Mouse (Mus musculus): Measurements from ENCODE around the gene Adamts20. TPM values are rescaled to one million over a fixed set of nuclear protein-coding genes. Genes with fewer than 3 reads are reported as not detected.

Gene Adamts20
- total and polyA plus RNA-seq, 3 experiments: 0.05 TPM; not detected in 2

DNA sequence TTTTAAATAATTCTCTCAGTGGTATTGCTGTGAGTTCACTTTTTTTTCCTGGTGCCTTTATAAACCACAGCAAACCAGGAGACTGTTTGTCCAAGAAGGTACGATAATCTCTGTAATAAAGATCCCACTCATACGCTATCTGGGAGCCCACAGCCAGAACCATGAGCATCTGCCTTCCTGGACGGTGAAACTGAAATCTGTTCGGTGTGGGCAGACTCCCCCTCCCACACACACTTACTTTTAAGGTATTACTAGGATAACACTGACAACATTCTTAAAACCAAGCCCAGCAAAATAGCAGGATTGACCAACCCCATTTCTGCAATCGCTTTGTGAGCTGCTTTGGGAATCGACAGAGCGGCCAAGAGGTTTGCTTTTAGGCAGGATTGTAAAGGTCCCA is 155.5 kb downstream of the Adamts20 start:
- Histone ChIP-seq H3K4me3 (ENCODE audit: low read depth, low read length) (no peak overlapping the region), H3K4me1 (ENCODE audit: insufficient read depth, low read depth, low read length) (no peaks in the 10 kb centered on the region), H3K36me3 (replicated peaks) (no peaks in the 10 kb centered on the region), H3K27me3 (ENCODE audit: insufficient read depth, low read length) (no peaks in the 10 kb centered on the region), H3K9me3 (replicated peaks) (peaks cover 13% of the 10 kb centered on the region)
- DNase-seq (ENCODE audit: low spot score): no peak
- no peak for ATAC-seq (ENCODE audit: extremely low read depth, insufficient number of reproducible peaks, low FRiP score, poor library complexity, severe bottlenecking)
- no peak for TF ChIP-seq CTCF (IDR thresholded peaks at IDR 0.05; ENCODE audit: low read depth, low read length)
- TF ChIP-seq POLR2AphosphoS5 (IDR thresholded peaks at IDR 0.05; ENCODE audit: insufficient replicate concordance, low read depth, low read length): no peak
- no peak for TF ChIP-seq GATA2 (IDR thresholded peaks at IDR 0.05; ENCODE audit: borderline replicate concordance, low read depth, low read length)
- no peak for TF ChIP-seq GATA1 (IDR thresholded peaks at IDR 0.05; ENCODE audit: borderline replicate concordance, low read length)
- no peak for TF ChIP-seq TAL1 (conservative IDR thresholded peaks at IDR 0.05; ENCODE audit: low read depth, low read length)

DNA sequence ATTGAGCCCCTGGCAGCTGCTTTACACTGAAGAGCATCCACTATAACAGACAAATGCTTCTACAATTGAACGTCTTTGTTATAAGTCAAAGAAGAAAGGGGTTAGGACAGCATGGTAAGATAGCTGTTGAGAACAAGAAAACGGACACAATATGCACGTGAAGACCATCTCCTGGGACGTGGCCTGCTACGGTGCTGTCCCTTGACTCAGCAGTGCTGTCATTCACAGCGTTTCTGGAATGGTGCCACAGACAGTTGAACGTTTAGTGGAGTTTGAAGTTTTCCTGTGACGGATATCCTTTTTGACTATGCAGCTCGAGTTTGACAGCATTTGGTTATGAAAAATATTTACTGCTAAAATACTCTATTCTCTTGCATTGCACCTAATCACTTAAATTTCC is 157.3 kb downstream of the Adamts20 start:
- Histone ChIP-seq H3K36me3 (replicated peaks) (no peaks in the 10 kb centered on the region), H3K4me1 (ENCODE audit: insufficient read depth, low read depth, low read length) (no peaks in the 10 kb centered on the region), H3K9me3 (replicated peaks) (peaks cover 15% of the 10 kb centered on the region), H3K27me3 (ENCODE audit: insufficient read depth, low read length) (no peaks in the 10 kb centered on the region), H3K4me3 (ENCODE audit: low read depth, low read length) (no peak overlapping the region)
- DNase-seq (ENCODE audit: low spot score) (no peak), ATAC-seq (ENCODE audit: extremely low read depth, insufficient number of reproducible peaks, low FRiP score, poor library complexity, severe bottlenecking) (no peak)
- TF ChIP-seq GATA1 (IDR thresholded peaks at IDR 0.05; ENCODE audit: borderline replicate concordance, low read length) (no peak), POLR2AphosphoS5 (IDR thresholded peaks at IDR 0.05; ENCODE audit: insufficient replicate concordance, low read depth, low read length) (no peak), TAL1 (conservative IDR thresholded peaks at IDR 0.05; ENCODE audit: low read depth, low read length) (no peak), GATA2 (IDR thresholded peaks at IDR 0.05; ENCODE audit: borderline replicate concordance, low read depth, low read length) (no peak), CTCF (IDR thresholded peaks at IDR 0.05; ENCODE audit: low read depth, low read length) (no peak)

DNA sequence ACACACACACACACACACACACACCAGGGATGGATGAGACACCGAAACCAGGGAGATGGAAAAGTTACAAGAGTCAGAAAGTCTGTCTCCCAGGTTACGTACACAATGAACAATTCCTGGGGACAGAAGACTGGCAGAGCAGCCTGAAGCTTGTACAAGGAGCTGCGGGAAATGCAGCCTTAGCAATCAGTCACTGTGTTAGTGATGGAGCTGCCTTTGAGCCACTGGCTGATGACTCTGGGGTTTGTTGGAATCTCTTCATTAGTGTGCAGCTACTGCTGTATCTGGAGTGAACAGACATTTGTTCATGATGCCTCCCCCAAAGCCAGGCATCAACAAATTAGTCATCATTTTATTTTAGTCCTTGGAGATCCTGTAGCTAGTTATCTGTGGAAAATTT is 162.1 kb downstream of the Adamts20 start:
- no peak for TF ChIP-seq POLR2AphosphoS5 (IDR thresholded peaks at IDR 0.05; ENCODE audit: insufficient replicate concordance, low read depth, low read length)
- no peak for TF ChIP-seq CTCF (IDR thresholded peaks at IDR 0.05; ENCODE audit: low read depth, low read length)
- no peak for TF ChIP-seq GATA2 (IDR thresholded peaks at IDR 0.05; ENCODE audit: borderline replicate concordance, low read depth, low read length)
- TF ChIP-seq TAL1 (conservative IDR thresholded peaks at IDR 0.05; ENCODE audit: low read depth, low read length): no peak
- no peak for TF ChIP-seq GATA1 (IDR thresholded peaks at IDR 0.05; ENCODE audit: borderline replicate concordance, low read length)
- peaks cover 9% of the 10 kb centered on the region for H3K9me3 ChIP-seq (replicated peaks)
- ATAC-seq (ENCODE audit: extremely low read depth, insufficient number of reproducible peaks, low FRiP score, poor library complexity, severe bottlenecking) (no peak), DNase-seq (ENCODE audit: low spot score) (no peak)
- H3K4me1 ChIP-seq (ENCODE audit: insufficient read depth, low read depth, low read length): no peaks in the 10 kb centered on the region
- H3K27me3 ChIP-seq (ENCODE audit: insufficient read depth, low read length): no peaks in the 10 kb centered on the region
- no peaks in the 10 kb centered on the region for H3K36me3 ChIP-seq (replicated peaks)
- no peak overlapping the region for H3K4me3 ChIP-seq (ENCODE audit: low read depth, low read length)

DNA sequence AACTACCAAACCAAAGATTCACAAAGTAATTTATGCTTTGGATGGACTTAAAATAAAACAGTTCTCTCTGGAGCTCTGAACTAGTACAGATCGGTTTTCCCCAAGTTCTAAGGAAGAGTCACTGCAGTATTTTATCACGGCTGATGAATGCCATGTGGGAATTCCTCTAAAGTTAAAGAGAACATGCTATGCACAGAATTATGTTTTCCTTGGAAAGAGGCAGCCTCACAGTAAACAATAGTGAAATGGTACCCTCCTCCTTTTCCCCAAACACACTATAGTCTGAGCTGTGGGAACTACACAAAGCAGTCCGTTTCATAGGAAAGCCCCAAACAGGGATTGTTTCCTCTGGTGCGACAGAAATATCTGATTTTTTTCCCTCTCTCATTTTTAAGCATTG is 171.1 kb downstream of the Adamts20 start:
- H3K4me3 ChIP-seq (ENCODE audit: low read depth, low read length): no peak overlapping the region
- no peaks in the 10 kb centered on the region for H3K27me3 ChIP-seq (ENCODE audit: insufficient read depth, low read length)
- no peak for TF ChIP-seq TAL1 (conservative IDR thresholded peaks at IDR 0.05; ENCODE audit: low read depth, low read length)
- no peak for TF ChIP-seq GATA1 (IDR thresholded peaks at IDR 0.05; ENCODE audit: borderline replicate concordance, low read length)
- no peak for TF ChIP-seq GATA2 (IDR thresholded peaks at IDR 0.05; ENCODE audit: borderline replicate concordance, low read depth, low read length)
- TF ChIP-seq POLR2AphosphoS5 (IDR thresholded peaks at IDR 0.05; ENCODE audit: insufficient replicate concordance, low read depth, low read length): no peak
- no peak for TF ChIP-seq CTCF (IDR thresholded peaks at IDR 0.05; ENCODE audit: low read depth, low read length)
- no peak for DNase-seq (ENCODE audit: low spot score)
- no peaks in the 10 kb centered on the region for H3K4me1 ChIP-seq (ENCODE audit: insufficient read depth, low read depth, low read length)
- peaks cover 17% of the 10 kb centered on the region for H3K9me3 ChIP-seq (replicated peaks)
- no peak for ATAC-seq (ENCODE audit: extremely low read depth, insufficient number of reproducible peaks, low FRiP score, poor library complexity, severe bottlenecking)
- no peaks in the 10 kb centered on the region for H3K36me3 ChIP-seq (replicated peaks)

DNA sequence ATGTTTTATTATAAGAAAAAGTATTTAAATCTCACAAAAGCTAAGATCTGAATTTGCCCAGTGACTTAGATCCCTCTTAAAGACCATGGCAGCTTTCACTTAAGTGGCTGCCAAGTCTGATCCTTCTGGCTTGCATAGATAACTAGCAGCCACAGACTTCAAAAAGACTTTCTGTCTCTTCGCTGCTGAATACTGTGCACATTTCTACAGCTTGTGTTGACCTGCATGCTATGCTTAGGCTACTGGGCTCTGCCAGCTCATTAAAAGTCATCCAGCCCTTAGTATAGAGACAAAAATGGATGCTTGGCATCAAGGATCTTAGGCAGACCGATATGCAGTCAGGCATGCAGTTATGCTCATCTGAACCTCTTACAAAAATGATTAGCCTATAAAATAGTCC is 177.2 kb downstream of the Adamts20 start:
- no peak for TF ChIP-seq TAL1 (conservative IDR thresholded peaks at IDR 0.05; ENCODE audit: low read depth, low read length)
- TF ChIP-seq GATA1 (IDR thresholded peaks at IDR 0.05; ENCODE audit: borderline replicate concordance, low read length): no peak
- TF ChIP-seq CTCF (IDR thresholded peaks at IDR 0.05; ENCODE audit: low read depth, low read length): no peak
- no peak for TF ChIP-seq GATA2 (IDR thresholded peaks at IDR 0.05; ENCODE audit: borderline replicate concordance, low read depth, low read length)
- no peak for TF ChIP-seq POLR2AphosphoS5 (IDR thresholded peaks at IDR 0.05; ENCODE audit: insufficient replicate concordance, low read depth, low read length)
- no peak for ATAC-seq (ENCODE audit: extremely low read depth, insufficient number of reproducible peaks, low FRiP score, poor library complexity, severe bottlenecking)
- no peak for DNase-seq (ENCODE audit: low spot score)
- Histone ChIP-seq H3K4me3 (ENCODE audit: low read depth, low read length) (no peak overlapping the region), H3K36me3 (replicated peaks) (no peaks in the 10 kb centered on the region), H3K27me3 (ENCODE audit: insufficient read depth, low read length) (no peaks in the 10 kb centered on the region), H3K9me3 (replicated peaks) (peaks cover 54% of the 10 kb centered on the region), H3K4me1 (ENCODE audit: insufficient read depth, low read depth, low read length) (no peaks in the 10 kb centered on the region)

DNA sequence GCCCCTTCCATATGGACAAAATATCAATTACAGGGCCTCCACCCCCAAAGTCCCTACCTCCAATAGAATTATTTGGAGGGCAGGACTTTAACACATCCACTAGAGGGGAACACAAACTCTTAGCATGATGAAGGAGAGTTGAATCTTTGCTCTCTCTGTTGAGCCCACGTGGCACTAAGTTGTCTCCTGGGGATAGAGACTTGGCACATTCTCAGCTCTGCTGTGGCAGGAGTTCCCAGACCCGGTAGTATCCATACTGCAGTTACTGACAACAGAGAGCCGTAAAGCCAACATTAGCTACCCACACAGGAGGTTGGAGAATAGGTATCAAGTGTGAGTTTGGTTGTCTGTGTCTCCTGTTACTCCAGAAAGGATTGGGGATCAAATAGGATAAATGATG is 177.7 kb downstream of the Adamts20 start:
- H3K36me3 ChIP-seq (replicated peaks): no peaks in the 10 kb centered on the region
- no peaks in the 10 kb centered on the region for H3K4me1 ChIP-seq (ENCODE audit: insufficient read depth, low read depth, low read length)
- peaks cover 57% of the 10 kb centered on the region for H3K9me3 ChIP-seq (replicated peaks)
- no peak for TF ChIP-seq GATA1 (IDR thresholded peaks at IDR 0.05; ENCODE audit: borderline replicate concordance, low read length)
- no peak for TF ChIP-seq GATA2 (IDR thresholded peaks at IDR 0.05; ENCODE audit: borderline replicate concordance, low read depth, low read length)
- TF ChIP-seq POLR2AphosphoS5 (IDR thresholded peaks at IDR 0.05; ENCODE audit: insufficient replicate concordance, low read depth, low read length): no peak
- TF ChIP-seq TAL1 (conservative IDR thresholded peaks at IDR 0.05; ENCODE audit: low read depth, low read length): no peak
- no peak for TF ChIP-seq CTCF (IDR thresholded peaks at IDR 0.05; ENCODE audit: low read depth, low read length)
- ATAC-seq (ENCODE audit: extremely low read depth, insufficient number of reproducible peaks, low FRiP score, poor library complexity, severe bottlenecking) (no peak), DNase-seq (ENCODE audit: low spot score) (no peak)
- H3K4me3 ChIP-seq (ENCODE audit: low read depth, low read length): no peak overlapping the region
- H3K27me3 ChIP-seq (ENCODE audit: insufficient read depth, low read length): no peaks in the 10 kb centered on the region
